Mouse (Mus musculus): ENCODE measurements around the gene Tagap. TPM values are rescaled to one million over a fixed set of nuclear protein-coding genes. Genes with fewer than 3 reads are reported as not detected.

Gene Tagap
- polyA plus RNA-seq (2017; shearing (Covaris generic)) = 100 to 1,000 TPM; 109 to 117 TPM

DNA sequence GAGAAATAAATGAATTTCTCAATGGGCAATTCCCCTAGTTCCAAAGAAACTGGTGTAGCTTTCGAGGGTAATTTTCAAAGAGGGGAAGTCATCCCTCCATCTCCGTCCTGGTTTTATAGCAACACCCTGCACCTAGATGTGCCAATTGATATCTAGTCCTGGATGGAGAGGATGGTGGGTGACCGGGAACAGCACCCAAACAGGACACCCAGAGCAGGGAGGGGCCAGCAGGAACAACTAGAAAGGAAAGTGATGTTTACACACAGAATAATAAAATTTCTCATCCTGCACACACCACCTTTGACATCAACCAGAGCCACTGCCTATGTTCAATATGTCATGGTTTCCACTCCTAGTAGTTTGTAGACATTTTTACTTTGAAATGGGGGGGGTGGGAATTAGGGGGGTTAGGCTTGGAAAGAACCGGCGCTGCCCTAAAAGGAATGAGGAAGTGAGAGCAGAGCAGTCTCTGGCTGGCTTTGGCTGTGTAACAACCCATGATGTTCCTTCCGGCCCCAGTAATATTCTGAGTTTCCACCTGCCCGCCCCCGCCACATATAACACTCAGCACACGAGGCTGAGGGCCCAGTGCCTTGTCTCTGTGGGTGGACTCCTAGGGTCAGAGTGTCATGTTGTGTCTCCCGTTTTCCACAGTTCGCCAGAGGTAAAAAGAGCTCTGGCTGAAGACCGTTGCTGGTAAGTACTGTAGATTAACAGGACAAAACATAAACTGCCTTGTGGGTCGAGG, at the start of gene Tagap:
TSS of gene Tagap (plus strand) at position 588 of the 748 bp plus-strand sequence.

DNA sequence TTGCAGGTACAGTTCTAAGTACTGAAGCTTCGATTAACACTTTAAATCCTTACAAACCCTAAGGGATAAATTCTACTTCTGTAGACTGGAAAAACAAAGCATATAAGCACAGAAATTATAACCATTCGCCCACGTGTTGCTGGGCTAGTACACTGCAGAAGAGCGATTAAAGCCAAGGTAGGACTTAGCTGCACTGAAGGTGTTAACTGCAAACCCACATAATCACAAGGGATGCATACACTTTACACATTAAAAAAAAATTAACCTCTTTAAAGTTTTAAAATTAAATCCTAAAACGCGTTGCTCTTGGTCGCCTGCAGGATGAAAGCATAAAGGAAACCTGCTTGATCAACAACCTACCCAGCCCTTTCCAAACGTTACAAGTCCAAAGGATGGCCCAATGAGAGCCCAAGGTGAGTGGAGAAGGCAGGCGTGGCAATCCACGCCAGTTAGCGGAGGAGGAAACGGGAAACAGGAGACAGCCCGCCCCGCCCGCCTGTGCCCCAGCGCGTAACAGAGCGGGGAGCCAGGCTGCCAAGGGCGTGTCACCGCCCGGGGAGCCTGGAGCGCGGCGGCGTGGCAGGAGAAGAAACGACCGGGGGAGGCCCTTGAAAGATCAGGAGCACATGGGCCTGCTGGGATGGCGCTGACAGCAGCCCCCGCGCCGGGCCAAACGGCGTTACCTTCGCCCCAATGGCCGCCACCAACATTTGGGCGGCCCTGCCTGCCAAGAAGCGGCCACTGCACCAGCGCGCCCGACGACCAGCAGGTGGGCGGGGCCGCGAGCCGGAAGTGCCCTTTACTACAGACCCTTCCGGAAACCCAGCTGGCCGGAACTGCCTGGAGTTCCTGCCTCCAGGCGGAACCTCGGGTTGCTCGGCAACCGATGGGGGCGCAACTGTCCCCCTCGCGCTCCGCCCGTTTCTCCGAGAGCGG, 19.6 kb downstream of the Tagap start, which contains the start of gene Rsph3a:
TSS of gene Rsph3a (plus strand) at position 498 of the 936 bp plus-strand sequence.

Other genes with a start within 250 kb of the Tagap start
- gene Fndc1, start 98.7 kb upstream of the Tagap start, polyA plus RNA-seq (2017; shearing (Covaris generic)) = under 1 TPM; 0.10 to 0.69 TPM
- gene Rsph3a, start 19.6 kb downstream of the Tagap start, polyA plus RNA-seq (2017; shearing (Covaris generic)) = 10 to 100 TPM; 27.5 to 34.5 TPM
- under 1 TPM in 1 of 2 experiments, not detected in 1; 0.68 TPM for gene Gm49673, start 221.8 kb downstream of the Tagap start, polyA plus RNA-seq (2017; shearing (Covaris generic))
- 10 to 100 TPM; 46.3 to 75.5 TPM for gene Rnaset2a, start 222.1 kb downstream of the Tagap start, polyA plus RNA-seq (2017; shearing (Covaris generic))
- gene Fgfr1op, start 239.5 kb downstream of the Tagap start, polyA plus RNA-seq (2017; shearing (Covaris generic)) = 10 to 100 TPM; 16.1 to 18.9 TPM